Mouse (Mus musculus): ENCODE data around the gene Ppp1r9a. TPM values are rescaled to one million over a fixed set of nuclear protein-coding genes. Genes with fewer than 3 reads are reported as not detected.

Ppp1r9a gene
- polyA plus RNA-seq, 2 experiments = 2.6 to 3.0 TPM

GRCm38 (mm10) chr6:5074736-5075135 lies 172.0 kb downstream of the Ppp1r9a start:
- Histone ChIP-seq H3K4me1 (replicated peaks; ENCODE audit: control insufficient read depth in 2 of 2, insufficient read depth in 2 of 2, low read length in 1 of 2) (peaks cover 2 to 4% of the 10 kb centered on the region in 2 experiments; a peak in 3 of 4 replicates), H3K4me3 (ENCODE audit: insufficient read depth in 1 of 2, low read depth in 2 of 2, low read length in 2 of 2) (no peak overlapping the region), H3K9ac (replicated peaks) (no peak overlapping the region), H3K27ac (no peak overlapping the region), H3K27me3 (ENCODE audit: control insufficient read depth, insufficient read depth, low read length) (no peaks in the 10 kb centered on the region), H3K9me3 (ENCODE audit: control insufficient read depth, low read length) (no peaks in the 10 kb centered on the region), H3K4me2 (ENCODE audit: low read depth) (no peak overlapping the region), H3K36me3 (replicated peaks; ENCODE audit: control insufficient read depth, insufficient read depth, low read depth) (no peaks in the 10 kb centered on the region)
- WGBS (ENCODE audit: insufficient replicate concordance) = 74% methylated on average over 3 of the region's 3 CpGs
- DNase-seq (ENCODE audit: low read depth in 3 of 3, low spot score in 3 of 3) = no peak
- ATAC-seq (ENCODE audit: insufficient read depth) = no peak
- TF ChIP-seq EP300 (IDR thresholded peaks at IDR 0.05; ENCODE audit: low read depth) (no peak), CTCF (IDR thresholded peaks at IDR 0.05; ENCODE audit: low read depth) (no peak)

- DNase-seq (ENCODE audit: low read depth in 3 of 3, low spot score in 3 of 3) (no peak), ATAC-seq (ENCODE audit: insufficient read depth) (no peak)
- no peaks in the 10 kb centered on the region for H3K27me3 ChIP-seq (ENCODE audit: control insufficient read depth, insufficient read depth, low read length)
- TF ChIP-seq EP300 (IDR thresholded peaks at IDR 0.05; ENCODE audit: low read depth) (no peak), CTCF (IDR thresholded peaks at IDR 0.05; ENCODE audit: low read depth) (no peak)
- peaks cover 2 to 6% of the 10 kb centered on the region in 2 experiments; a peak in 3 of 4 replicates for H3K4me1 ChIP-seq (replicated peaks; ENCODE audit: control insufficient read depth in 2 of 2, insufficient read depth in 2 of 2, low read length in 1 of 2)
- no peak overlapping the region for H3K4me2 ChIP-seq (ENCODE audit: low read depth)
- H3K9ac ChIP-seq (replicated peaks) = no peak overlapping the region
- H3K27ac ChIP-seq = no peak overlapping the region
- H3K9me3 ChIP-seq (ENCODE audit: control insufficient read depth, low read length) = no peaks in the 10 kb centered on the region
- H3K4me3 ChIP-seq (ENCODE audit: insufficient read depth in 1 of 2, low read depth in 2 of 2, low read length in 2 of 2) = no peak overlapping the region
- no peaks in the 10 kb centered on the region for H3K36me3 ChIP-seq (replicated peaks; ENCODE audit: control insufficient read depth, insufficient read depth, low read depth)
- 73% methylated on average over 7 of the region's 7 CpGs for WGBS (ENCODE audit: insufficient replicate concordance)
These were observed 173.0 kb downstream of the Ppp1r9a start for GRCm38 (mm10) chr6:5075680-5076079.

GRCm38 (mm10) chr6:5078009-5078408 lies 175.3 kb downstream of the Ppp1r9a start:
- no peaks in the 10 kb centered on the region for H3K9me3 ChIP-seq (ENCODE audit: control insufficient read depth, low read length)
- H3K4me2 ChIP-seq (ENCODE audit: low read depth) = no peak overlapping the region
- DNase-seq (ENCODE audit: low read depth in 3 of 3, low spot score in 3 of 3) = no peak
- WGBS (ENCODE audit: insufficient replicate concordance) = 73% methylated on average over 2 of the region's 2 CpGs
- no peak overlapping the region for H3K4me3 ChIP-seq (ENCODE audit: insufficient read depth in 1 of 2, low read depth in 2 of 2, low read length in 2 of 2)
- H3K36me3 ChIP-seq (replicated peaks; ENCODE audit: control insufficient read depth, insufficient read depth, low read depth) = no peaks in the 10 kb centered on the region
- H3K9ac ChIP-seq (replicated peaks) = no peak overlapping the region
- ATAC-seq (ENCODE audit: insufficient read depth) = no peak
- no peak overlapping the region for H3K27ac ChIP-seq
- H3K27me3 ChIP-seq (ENCODE audit: control insufficient read depth, insufficient read depth, low read length) = no peaks in the 10 kb centered on the region
- peaks cover 6 to 9% of the 10 kb centered on the region in 2 experiments; a peak in 3 of 4 replicates for H3K4me1 ChIP-seq (replicated peaks; ENCODE audit: control insufficient read depth in 2 of 2, insufficient read depth in 2 of 2, low read length in 1 of 2)
- TF ChIP-seq CTCF (IDR thresholded peaks at IDR 0.05; ENCODE audit: low read depth) (no peak), EP300 (IDR thresholded peaks at IDR 0.05; ENCODE audit: low read depth) (no peak)

- DNase-seq (ENCODE audit: low read depth in 3 of 3, low spot score in 3 of 3) (peak; percentile 24 to 31 (median 24)), ATAC-seq (ENCODE audit: insufficient read depth) (peak; percentile 89)
- Histone ChIP-seq H3K9ac (replicated peaks) (no peak overlapping the region), H3K36me3 (replicated peaks; ENCODE audit: control insufficient read depth, insufficient read depth, low read depth) (no peaks in the 10 kb centered on the region), H3K9me3 (ENCODE audit: control insufficient read depth, low read length) (no peaks in the 10 kb centered on the region), H3K4me2 (ENCODE audit: low read depth) (no peak overlapping the region), H3K27me3 (ENCODE audit: control insufficient read depth, insufficient read depth, low read length) (no peaks in the 10 kb centered on the region), H3K4me1 (replicated peaks; ENCODE audit: control insufficient read depth in 2 of 2, insufficient read depth in 2 of 2, low read length in 1 of 2) (peaks cover 6 to 9% of the 10 kb centered on the region in 2 experiments; a peak in 3 of 4 replicates), H3K27ac (no peak overlapping the region), H3K4me3 (ENCODE audit: insufficient read depth in 1 of 2, low read depth in 2 of 2, low read length in 2 of 2) (no peak overlapping the region)
- 32% methylated on average over 1 of the region's 1 CpGs for WGBS (ENCODE audit: insufficient replicate concordance)
- peak; percentile 27; the same call in 1 of the 2 replicates for TF ChIP-seq EP300 (IDR thresholded peaks at IDR 0.05; ENCODE audit: low read depth)
- TF ChIP-seq CTCF (IDR thresholded peaks at IDR 0.05; ENCODE audit: low read depth) = no peak
These were observed 176.4 kb downstream of the Ppp1r9a start for GRCm38 (mm10) chr6:5079108-5079507.

GRCm38 (mm10) chr6:5080094-5080493 lies 177.4 kb downstream of the Ppp1r9a start:
- TF ChIP-seq CTCF (IDR thresholded peaks at IDR 0.05; ENCODE audit: low read depth) (no peak), EP300 (IDR thresholded peaks at IDR 0.05; ENCODE audit: low read depth) (no peak)

More at GRCm38 (mm10) chr6:5080094-5080493, 177.4 kb downstream of the Ppp1r9a start:
- H3K4me1 ChIP-seq (replicated peaks; ENCODE audit: control insufficient read depth in 2 of 2, insufficient read depth in 2 of 2, low read length in 1 of 2) = peaks cover 6 to 9% of the 10 kb centered on the region in 2 experiments; a peak in 3 of 4 replicates
- H3K9me3 ChIP-seq (ENCODE audit: control insufficient read depth, low read length) = no peaks in the 10 kb centered on the region
- no peak for ATAC-seq (ENCODE audit: insufficient read depth)
- no peak overlapping the region for H3K4me2 ChIP-seq (ENCODE audit: low read depth)
- no peak overlapping the region for H3K4me3 ChIP-seq (ENCODE audit: insufficient read depth in 1 of 2, low read depth in 2 of 2, low read length in 2 of 2)
- WGBS (ENCODE audit: insufficient replicate concordance) = 78% methylated on average over 5 of the region's 5 CpGs
- no peaks in the 10 kb centered on the region for H3K36me3 ChIP-seq (replicated peaks; ENCODE audit: control insufficient read depth, insufficient read depth, low read depth)
- DNase-seq (ENCODE audit: low read depth in 3 of 3, low spot score in 3 of 3) = no peak
- H3K27me3 ChIP-seq (ENCODE audit: control insufficient read depth, insufficient read depth, low read length) = no peaks in the 10 kb centered on the region
- no peak overlapping the region for H3K9ac ChIP-seq (replicated peaks)
- no peak overlapping the region for H3K27ac ChIP-seq
